Mouse (Mus musculus) monocyte, adult 5-6 weeks (primary cell): ENCODE results near the gene Acot2. TPM values are rescaled to one million over a fixed set of nuclear protein-coding genes. Genes with fewer than 3 reads are reported as not detected.
"Not testable (repeated sequence)": the region's sequence is repeated elsewhere in the genome, so short reads cannot be mapped to it uniquely, and the experiment has no call there.

Experiments
- ATAC-seq: fragments of 153-309, 156-312 bp; replicated peaks from 2 replicates; pipeline ENCODE4 v1.8.0; 2017; ENCODE audit warnings: mild to moderate bottlenecking; ENCODE audit not compliant: low TSS enrichment, insufficient number of reproducible peaks, severe bottlenecking, poor library complexity, low FRiP score
- total RNA-seq: library from RNA; stranded (forward); fragments of 200-1000, 200-491, 200-594 nt; gene quantifications from 3 replicates; pipeline ENCODE4 v1.2.3, GENCODE M21; 2017

The Acot2 gene
- total RNA-seq, 1 experiment from 2014 or later = 18.4 TPM

- no peak for ATAC-seq
These were observed 822 bp downstream of the Acot2 start for GRCm38 (mm10) chr12:83988483-83988882.

GRCm38 (mm10) chr12:83989378-83989777 lies 1.7 kb downstream of the Acot2 start:
- ATAC-seq = no peak

GRCm38 (mm10) chr12:83997221-83997620 lies 9.6 kb downstream of the Acot2 start:
- ATAC-seq = no peak

DNA sequence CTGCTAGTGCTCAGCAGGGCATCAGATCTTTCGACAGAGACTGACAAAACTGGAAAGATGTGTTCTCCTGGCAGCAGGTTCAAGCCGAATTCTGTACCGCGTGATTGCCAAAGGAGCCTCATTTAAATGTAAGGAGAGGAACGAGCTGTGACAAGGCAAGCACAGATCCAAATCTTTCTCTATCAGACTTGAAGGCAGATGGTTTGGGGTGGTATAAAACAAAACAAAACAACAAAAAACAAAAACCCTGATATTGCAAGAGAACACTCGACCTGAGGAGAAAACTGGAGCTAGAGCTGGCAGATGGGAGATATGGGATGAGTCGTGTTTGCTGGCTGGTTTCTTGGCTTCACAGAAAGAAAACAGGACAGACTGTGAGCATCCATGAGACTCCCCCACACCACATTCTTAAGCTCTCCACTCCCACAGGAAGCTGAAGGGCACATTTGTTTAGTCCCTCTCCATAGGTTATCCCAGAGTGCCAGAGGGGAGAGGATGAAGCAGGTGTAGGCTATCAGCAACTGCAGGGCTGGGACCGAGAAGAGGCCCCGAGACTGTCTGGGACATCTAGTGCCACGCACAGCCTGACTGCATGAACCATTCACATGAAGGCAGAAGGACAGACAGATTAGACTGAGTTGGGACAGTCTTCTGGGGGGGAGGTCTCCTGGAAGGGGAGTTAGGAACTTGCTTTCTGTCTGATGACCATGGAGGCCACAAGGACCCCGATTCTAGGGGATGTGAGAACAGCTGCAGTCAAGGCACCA lies 10.9 kb downstream of the Acot2 start:
- 0 out of 2 replicates have a peak, but pooled peaks have one; percentile 35 for ATAC-seq

GRCm38 (mm10) chr12:83999237-83999636 lies 11.6 kb downstream of the Acot2 start:
- ATAC-seq = not testable (repeated sequence)

GRCm38 (mm10) chr12:84000418-84000817 lies 12.8 kb downstream of the Acot2 start:
- no peak for ATAC-seq

GRCm38 (mm10) chr12:84003866-84004265 lies 16.2 kb downstream of the Acot2 start:
- ATAC-seq = no peak

DNA sequence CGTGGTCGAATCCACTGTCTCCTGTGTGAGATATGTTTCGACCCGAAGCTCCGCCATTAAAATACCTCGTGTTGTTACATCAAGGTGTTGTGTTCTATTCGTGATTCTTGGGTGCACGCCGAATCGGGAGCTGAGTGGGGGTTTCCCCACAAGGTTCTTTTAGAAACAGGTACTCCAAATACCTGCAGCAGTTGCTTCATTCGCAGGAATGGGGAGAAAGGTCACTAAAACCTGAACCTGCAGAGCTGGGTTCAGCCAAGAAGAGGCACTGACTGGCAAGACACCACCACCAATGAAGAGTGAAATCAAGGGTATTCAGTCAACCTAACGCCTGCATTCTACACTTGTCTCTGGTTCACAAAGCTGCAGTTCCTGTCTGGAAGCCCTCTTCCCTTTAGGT lies 20.6 kb downstream of the Acot2 start:
- ATAC-seq = no peak

GRCm38 (mm10) chr12:84008729-84009128 lies 21.1 kb downstream of the Acot2 start:
- no peak for ATAC-seq

- not testable (repeated sequence) for ATAC-seq
These were observed 21.7 kb downstream of the Acot2 start, which contains the start of gene Acot1 for GRCm38 (mm10) chr12:84009171-84009965. Gene Acot1 (plus strand): TSS chr12:84009490.

- no peak for ATAC-seq
These were observed 22.5 kb downstream of the Acot2 start for GRCm38 (mm10) chr12:84010201-84010600.

GRCm38 (mm10) chr12:84011251-84012040 lies 23.8 kb downstream of the Acot2 start:
- ATAC-seq = no peak

GRCm38 (mm10) chr12:84013130-84013529 lies 25.5 kb downstream of the Acot2 start:
- no peak for ATAC-seq

DNA sequence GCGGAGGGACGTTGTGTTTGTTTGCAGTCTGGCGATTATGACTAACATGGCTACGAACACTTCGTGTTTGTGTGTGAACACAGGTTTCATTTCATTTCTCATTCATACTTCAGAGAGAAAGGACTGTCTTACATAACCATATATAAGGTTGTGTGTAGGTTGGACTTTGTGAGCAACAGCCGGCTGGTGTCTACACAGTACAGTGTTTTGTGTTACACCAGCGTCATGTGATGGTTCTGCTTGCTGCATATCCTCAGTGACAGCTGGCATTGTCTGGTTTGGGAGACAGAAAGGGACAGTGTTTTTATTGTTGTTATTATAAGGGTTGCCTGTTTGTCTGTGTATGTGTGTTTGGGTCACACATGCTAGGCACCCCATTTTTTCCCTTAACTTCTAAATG lies 26.0 kb downstream of the Acot2 start:
- no peak for ATAC-seq

GRCm38 (mm10) chr12:84020528-84020927 lies 32.9 kb downstream of the Acot2 start:
- ATAC-seq = peak; percentile 56; the same call in 1 of the 2 replicates

GRCm38 (mm10) chr12:84022266-84022665 lies 34.6 kb downstream of the Acot2 start:
- not testable (repeated sequence) for ATAC-seq

DNA sequence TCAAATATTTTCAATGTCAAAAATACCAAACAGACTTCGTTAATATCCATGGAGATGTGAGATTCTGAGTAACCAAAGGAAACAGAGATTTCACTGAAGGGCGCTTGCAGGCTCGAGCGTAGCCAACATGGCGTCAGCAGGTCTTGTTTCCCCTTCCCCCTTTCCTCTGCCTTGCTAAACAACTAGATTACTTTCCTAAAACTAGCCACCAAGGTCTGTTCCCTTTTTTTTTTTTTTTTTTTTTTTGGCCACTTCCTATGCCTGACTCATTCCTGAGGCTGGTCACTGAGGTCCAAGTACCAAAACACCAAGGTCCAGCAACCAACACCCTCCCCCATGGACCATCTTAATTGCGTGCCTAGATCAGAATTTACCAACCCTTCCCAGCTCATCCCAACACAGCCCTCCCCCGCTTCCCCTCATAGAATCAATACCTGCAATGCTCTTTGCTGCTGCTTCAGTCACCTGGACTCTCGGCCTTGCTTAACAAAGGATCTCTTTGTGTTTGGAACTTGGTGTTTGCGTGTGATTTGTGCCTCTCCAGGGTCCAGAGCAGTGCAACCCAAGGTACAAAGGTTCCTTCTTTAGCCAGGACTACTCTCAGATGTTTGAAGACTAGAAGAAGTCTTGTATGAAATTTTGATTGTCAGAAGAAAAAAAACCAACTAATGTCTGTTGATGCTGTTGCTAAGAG lies 35.5 kb downstream of the Acot2 start:
- ATAC-seq = no peak

DNA sequence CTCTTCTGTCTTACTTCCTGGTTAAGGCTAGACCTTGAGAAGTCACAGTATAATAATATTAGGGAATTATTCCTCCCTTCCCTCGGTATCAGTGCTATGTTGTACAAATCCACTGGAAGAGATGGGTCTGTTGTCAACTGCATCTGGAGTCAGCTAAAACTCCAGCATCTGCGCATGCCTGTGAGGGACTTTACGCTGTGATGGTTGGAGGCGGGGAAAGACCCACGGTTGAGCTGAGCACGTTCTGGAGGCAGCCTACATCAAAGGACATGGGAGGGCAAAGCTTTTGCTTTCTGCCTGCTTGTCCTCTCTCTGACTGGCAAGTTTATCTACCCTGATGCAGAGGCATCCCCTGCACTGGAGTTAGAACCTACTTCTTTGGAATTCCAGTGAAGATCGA lies 38.2 kb downstream of the Acot2 start:
- ATAC-seq = no peak
